Mouse (Mus musculus) spleen, postnatal 14 days (tissue): ENCODE measurements around the gene 4931440F15Rik.

Experiments
- DNase-seq, 2 experiments: peaks; one replicate each; pipeline ENCODE4 v3.0.0; 2021 to 2022; ENCODE audit warnings: low spot score in 2 of 2

4931440F15Rik gene

DNA sequence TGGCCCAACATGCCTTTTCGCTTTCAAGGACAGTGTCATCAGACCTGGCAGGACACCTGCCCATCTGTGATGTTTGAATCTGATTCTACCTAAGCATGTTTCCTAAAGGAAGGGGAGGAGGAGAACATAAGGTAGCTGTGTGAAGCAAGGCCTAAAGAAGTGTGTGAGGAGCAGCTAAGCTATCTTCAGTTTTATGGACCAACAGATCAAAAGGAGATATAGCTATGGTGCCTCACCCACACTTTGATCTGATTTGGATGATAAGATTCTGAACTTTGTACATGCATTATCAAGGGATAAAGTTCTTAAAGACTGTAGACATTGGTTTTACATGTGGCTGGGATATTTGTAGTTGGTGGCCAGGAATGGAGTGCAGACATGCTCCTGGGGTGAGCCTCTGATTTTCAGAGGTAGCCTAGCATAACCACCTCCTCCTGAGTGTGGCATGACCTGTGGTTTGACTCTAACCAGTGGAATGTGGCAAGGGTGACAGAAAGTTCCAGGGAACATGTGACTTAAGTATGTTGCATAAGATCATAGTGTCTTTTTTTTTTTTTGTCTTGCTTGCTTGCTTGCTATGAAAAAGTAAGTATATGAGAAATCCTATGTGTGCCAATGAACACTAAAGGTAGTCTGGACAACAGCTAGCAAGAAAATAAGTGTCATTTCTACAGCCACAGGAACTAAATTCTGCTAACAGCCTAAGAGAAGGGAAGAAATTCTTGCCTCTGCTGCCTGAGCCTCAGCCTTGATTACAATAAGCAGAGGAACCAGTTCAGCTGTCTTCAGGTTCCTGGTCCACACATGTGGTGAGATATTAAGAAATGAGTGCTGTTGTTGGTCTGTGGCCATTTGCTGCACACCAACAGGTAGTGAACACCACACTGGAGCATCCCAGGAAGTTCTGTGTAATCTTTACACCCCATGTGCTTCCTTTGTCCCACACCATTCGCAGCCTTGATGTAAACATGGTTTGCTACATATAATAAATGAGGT is 23.7 kb downstream of the 4931440F15Rik start:
- no peak for DNase-seq

DNA sequence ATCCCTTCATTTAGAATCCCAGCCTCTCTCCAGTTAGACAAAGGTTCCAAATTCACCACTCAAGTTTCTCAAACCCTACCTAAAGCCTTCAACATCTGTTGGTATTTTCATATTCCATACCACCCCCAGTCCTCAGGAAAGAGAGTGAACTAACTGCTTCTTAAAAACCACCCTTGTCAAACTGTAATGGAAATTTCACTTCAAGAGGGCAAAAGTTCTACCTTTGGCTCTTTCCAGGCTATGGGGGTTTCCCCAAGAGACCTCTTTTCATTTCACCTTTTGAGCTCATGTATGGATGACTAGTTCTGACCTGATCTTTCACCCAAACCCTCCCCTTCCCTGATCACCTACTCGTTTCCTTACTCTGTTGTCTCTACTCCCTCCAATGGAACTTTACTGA is 25.6 kb downstream of the 4931440F15Rik start:
- DNase-seq, result no peak

DNA sequence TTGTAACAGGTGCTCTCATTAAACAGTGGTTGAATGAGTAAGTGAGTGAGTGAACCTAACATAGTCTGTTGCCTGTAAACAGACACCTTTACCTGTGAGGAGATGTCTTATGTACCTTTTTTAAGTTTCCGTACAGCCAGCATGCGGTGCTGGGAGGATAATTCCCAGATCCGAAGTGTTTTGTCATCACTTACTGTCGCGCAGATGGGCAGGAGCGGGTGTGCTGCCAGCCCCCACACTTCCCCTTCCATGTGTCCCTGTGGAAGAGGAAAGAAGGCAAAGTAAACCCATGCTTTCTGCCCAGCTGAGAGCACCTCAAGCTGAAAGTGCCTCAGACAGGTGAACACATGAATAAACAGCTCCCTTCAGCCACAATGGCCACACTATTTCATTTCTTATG is 30.4 kb downstream of the 4931440F15Rik start:
- no peak for DNase-seq

DNA sequence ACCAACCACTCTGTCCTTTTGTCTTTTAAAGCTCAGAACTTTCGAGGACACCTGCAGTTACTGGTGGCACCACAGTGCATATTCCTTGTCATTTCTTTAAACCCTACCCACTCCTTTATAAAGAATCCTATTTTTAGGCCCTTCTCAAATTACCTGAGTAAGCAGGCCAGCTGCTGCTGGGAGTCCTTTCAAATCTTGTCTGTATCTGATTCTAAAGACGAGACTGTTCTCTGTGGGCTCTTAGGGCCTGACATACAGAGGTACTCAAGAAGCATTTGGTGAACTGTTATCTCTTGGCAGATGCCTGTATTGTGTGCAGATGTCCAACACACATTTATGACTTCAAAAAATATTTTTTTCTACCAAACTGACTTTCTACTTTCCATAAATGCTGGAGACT is 31.0 kb downstream of the 4931440F15Rik start:
- DNase-seq, result no peak

DNA sequence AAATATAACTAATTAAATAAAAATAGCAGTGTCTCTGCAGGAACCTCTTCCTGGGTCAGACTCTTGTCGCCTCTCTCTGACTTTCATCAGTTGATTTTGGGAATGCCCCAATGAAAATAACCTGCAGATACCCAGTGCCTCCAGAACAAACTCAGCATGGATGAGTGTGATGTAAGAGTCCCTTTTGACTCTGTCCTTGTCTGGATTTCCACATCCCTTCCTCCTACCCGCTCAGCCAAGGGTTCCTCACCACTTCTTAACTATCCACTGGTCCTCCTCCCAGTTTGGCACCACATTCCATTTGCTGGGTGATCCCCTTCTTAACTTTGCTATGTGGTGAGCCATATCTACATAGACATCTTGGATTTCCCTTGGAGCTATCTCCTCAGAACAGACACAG is 34.7 kb downstream of the 4931440F15Rik start:
- DNase-seq, result no peak

DNA sequence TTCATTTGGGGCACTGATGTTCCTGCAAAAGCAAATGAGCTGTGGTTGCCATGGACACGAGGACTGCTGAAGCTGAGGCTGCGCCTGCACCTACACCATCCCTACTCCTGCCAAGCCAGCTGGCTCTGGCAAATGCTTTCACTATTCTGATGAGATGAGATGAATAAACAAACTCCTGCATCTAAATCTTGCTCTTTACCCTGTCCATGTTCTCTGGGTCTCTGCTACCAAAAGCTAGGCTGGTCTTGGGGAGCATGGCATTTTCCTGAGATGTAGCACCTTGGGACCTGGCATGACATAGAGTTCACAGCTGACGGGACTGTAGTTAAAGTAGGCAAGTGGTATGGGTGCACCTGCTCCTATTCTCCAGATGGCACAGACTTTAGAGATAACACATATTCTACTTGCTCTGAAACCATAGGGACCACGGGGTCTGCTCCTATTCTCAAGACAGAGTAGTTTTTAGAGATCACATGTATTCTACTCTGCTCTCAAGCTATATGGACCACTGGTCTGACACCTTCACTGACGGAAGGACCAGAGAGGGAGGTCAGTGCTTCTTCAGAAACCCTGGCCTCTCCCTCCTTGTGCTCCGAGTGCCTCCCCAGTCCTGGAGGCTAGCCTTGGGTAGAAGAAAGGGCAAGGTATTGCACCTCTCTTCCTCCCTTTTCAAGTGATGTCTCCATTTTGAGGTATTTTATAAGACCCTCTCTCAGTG is 36.4 kb downstream of the 4931440F15Rik start:
- no peak for DNase-seq

DNA sequence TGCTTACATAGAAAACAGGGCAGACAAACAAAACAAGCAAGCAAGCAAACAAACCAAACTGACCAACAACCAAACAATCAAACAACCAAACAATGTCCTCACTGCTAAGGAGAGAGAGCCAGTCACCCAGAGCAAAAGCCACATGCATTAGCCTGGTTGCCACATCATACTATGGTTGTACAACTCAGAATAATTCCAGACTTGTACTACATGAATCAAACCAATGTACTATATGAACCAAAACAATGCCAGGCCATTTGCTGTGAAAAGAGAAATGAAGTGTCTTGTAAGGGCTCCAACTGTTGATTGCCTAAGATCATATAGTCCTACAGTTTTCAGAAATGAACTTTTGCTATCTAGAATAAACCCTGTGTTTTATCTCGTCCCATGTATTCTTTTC is 37.0 kb downstream of the 4931440F15Rik start:
- DNase-seq, result no peak

DNA sequence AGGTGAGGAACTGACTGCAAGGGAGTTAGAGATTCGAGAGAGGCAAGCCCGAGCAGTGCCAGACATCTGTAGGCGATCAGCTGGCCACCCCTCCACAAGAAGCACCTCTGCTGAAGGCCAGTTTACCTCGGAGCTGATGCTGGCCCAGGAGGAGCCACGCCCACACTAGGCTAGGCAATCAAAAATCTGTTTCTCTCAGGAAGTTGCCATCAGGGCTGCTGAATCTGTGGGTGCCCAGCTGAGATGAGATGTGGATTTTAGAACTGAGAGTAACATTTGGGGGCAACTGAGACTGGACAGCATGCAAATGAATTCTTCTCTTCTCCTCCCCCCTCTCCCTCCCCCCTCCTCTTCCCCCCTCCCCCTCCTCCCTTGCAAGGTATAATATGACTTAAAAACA is 38.0 kb downstream of the 4931440F15Rik start:
- peak in 1 of 2 experiments; percentile 5 for DNase-seq

DNA sequence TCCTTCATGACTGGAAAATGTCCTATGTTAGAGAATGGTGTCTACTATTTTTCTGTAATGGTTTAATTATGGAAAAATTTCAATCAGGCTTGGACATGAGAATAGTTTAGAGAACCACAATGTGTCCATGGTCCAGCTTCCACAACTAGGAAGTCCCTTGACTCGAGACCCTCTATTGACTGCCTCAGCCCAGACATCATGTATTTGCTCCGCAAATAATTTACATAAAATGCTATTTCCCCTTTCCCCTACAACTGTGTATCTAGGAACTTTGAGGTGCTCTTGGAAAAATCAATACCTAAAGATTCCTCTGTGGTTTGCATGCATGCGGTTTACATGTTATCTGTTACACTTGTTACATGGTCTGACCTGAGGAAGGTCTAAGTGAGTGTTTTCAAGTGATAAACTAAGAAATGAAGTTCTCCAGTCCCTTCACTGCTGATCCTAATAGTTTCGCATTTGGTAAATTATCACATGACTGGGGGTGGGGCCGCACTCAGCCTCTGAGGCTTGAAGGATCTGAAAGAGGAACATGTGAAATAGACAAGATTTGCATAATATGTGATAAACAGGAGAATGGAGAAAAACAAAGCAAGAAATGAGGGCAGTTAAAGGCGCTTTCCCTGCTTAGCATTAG is 38.8 kb downstream of the 4931440F15Rik start:
- DNase-seq, result peak in 1 of 2 experiments; percentile 36

DNA sequence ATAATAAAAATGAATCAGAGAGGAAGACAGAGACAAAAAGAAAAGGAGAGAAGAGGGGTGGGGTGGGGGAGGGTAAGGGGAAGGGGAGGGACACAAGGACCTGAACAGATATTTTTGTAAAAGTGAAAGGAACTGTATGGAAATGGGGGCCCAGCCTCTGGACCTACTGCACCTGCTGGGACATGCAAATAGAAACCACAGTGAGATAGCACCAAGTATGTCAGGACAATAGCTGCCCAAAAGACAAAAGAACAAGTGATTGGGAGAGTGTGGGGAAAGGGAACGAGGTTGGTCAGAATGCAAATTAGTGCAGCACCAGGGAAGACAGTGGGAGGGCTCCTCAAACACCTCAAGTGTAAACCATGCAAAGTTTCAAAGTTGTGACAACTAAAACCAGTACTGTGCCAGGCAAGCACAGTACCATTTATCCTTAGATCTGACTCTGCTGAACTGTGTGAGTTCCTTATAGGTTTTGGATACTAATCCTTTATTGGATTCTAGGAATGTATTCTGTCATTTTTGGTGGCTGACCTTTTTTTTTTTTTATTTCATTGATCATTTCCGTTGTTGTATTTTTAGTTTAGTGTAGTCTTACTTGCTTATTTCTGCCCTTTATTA is 46.0 kb downstream of the 4931440F15Rik start:
- DNase-seq, result no peak

DNA sequence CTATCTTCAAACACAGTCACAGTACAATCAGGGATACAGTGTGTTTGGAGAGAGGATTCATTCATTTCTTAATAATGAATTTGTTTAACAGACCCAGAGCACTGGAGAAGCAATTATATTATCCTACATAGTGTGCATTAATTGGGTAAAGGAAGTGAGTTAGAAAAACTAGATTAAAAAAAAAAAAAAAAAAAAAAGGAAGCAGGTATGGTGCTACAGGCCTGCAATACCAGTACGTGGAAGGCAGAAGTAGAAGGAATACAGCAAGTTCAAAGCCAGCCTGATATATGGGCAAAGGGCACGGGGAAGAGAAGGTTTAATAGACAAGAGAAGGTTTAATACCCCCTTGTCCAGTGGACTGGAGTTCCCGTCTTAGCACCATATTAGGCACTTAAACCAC is 46.5 kb downstream of the 4931440F15Rik start:
- DNase-seq, result no peak

DNA sequence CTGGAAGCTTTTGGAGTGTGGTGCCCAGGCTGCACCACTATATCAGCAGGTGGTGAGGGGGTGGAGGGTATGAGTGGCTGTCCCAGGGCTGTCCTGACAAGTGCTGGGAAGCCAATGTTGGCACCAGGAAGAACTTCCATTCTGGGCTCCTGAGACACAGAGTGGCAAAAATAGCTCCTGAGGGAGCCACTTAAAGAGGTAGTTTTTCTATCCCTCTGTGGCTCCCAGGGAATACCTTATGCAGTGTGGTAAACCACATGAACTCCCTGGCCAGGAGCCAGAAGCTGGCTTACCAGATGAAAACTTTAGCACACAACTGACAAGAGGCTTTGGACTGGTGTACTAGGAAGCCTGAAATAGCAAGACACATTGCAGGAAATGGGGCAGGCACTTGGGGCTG is 47.5 kb downstream of the 4931440F15Rik start:
- no peak for DNase-seq

DNA sequence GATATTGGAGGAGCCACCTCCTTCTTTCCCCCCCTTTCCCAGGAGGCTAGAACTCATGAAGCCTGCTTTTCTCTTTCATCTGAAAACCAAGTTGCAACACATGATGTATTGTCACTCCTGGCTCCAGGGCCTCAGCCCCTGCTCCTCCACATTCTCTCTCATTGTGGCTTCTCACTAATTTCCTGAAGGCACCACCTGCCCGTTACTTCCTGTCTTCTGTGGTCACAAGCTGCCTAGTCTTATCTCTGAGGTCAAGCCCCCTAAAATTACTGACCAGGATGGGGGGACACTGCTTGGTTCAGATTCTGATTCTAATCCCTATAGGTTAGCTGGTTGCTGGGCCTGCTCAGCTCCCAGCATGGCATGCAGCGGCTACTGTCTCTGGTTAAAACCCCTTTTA is 50.7 kb downstream of the 4931440F15Rik start:
- no peak for DNase-seq

DNA sequence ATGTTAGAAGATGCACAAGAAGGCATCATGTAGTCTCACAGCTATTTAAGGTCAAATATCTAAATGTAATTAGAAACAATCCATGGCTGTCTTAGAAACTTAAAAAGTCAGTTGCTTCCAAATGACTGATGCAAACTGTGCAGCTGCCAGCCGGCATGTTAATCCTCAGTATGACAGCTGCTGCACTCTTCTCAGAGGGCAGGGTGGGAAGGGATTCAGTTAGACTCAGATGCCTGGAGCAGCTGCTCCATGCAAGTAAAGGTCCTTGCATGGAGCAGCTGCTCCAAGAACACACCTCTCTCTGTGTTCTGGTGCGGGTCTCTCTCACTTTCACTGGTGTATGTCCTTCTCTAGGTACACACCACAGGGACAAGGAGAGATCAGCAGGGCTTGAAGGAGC is 51.2 kb downstream of the 4931440F15Rik start:
- no peak for DNase-seq
